Comparison of ENCODE assay signal across 19 mouse cellular contexts in the genomic region with DNA sequence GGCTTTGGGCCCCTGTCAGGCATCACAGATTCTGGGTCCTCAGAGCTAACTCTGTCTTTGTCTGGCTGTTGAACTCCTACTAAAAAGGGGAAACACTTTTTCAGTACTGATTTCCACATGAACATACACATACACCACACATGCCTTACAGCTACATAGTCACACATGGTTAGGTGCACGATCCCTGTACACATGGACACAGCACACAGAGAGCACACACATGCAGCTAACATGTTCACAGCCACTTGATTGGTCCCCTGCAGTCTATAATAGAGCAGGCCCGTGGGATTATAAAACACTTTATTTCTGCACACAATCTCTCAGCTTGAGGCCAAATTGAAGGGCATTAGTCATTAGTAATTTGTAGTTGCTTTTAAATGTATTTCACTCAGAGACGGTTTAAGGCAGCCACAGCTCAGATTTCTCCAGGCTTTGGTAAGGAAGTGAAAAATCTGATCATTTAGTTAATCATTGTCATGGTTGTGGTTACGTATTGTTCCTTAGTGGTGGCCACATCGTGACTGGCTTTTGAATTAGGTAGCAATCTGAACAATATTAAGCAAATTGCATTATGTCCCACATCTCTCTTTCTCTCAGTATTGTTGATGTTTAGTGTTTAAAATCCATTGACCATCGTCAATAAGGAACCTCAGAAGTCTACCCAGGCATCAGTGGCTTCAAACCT. TPM values are rescaled to one million over a fixed set of nuclear protein-coding genes. Genes with fewer than 3 reads are reported as not detected.
A peak's percentile ranks its signal among the peaks of the same experiment; 100 is the strongest.
DNase-seq lines count a peak whose midpoint lies in the region; ATAC-seq and TF ChIP-seq lines count a peak whose summit lies in the region.
"Had no signal": no experiment of that assay in that cellular context is flagged by ENCODE, and none has a peak within 500 bp of the region (broad histone marks: within the 10 kb centered on the region; RNA-seq: fewer than 3 reads in every experiment).

No protein-coding gene starts in this region.

- H3K4me1 ChIP-seq in forebrain, embryonic 11.5 days (replicated peaks; ENCODE audit: control insufficient read depth, insufficient read depth, low read length): peaks cover 5% of the 10 kb centered on the region; the same call in 1 of the 2 replicates
- 0 out of 2 replicates have a peak, but pooled peaks cover 5% of the 10 kb centered on the region for H3K4me1 ChIP-seq in forebrain, embryonic 15.5 days
- H3K4me1 ChIP-seq in hindbrain, postnatal 0 days (ENCODE audit: insufficient read depth, low read length): no peaks in the 10 kb centered on the region
- no peaks in the 10 kb centered on the region for H3K4me1 ChIP-seq in hindbrain, embryonic 11.5 days (replicated peaks; ENCODE audit: control insufficient read depth, insufficient read depth, low read length)
- peaks cover 24% of the 10 kb centered on the region for H3K4me1 ChIP-seq in kidney, embryonic 15.5 days
- H3K4me1 ChIP-seq: embryonic facial prominence, embryonic 15.5 days; limb, embryonic 13.5 days; liver, embryonic 15.5 days had no signal

- no peak overlapping the region for H3K27ac ChIP-seq in forebrain, embryonic 11.5 days (ENCODE audit: low read depth, low read length)
- no peak overlapping the region for H3K27ac ChIP-seq in forebrain, embryonic 15.5 days (replicated peaks)
- H3K27ac ChIP-seq in hindbrain, postnatal 0 days: no peak overlapping the region
- H3K27ac ChIP-seq in hindbrain, embryonic 11.5 days (ENCODE audit: low read depth, low read length): no peak overlapping the region
- peak overlapping the region; percentile 78 for H3K27ac ChIP-seq in kidney, embryonic 15.5 days
- H3K27ac ChIP-seq: embryonic facial prominence, embryonic 15.5 days; limb, embryonic 13.5 days; liver, embryonic 15.5 days had no signal

- no peak overlapping the region for H3K4me2 ChIP-seq in forebrain, embryonic 11.5 days (ENCODE audit: low read depth, low read length, severe bottlenecking)
- H3K4me2 ChIP-seq in forebrain, embryonic 15.5 days (replicated peaks): no peak overlapping the region
- H3K4me2 ChIP-seq in hindbrain, postnatal 0 days (ENCODE audit: low read depth, low read length): no peak overlapping the region
- no peak overlapping the region for H3K4me2 ChIP-seq in hindbrain, embryonic 11.5 days (replicated peaks; ENCODE audit: low read depth, low read length)
- H3K4me2 ChIP-seq in kidney, embryonic 15.5 days: no peak overlapping the region
- H3K4me2 ChIP-seq: embryonic facial prominence, embryonic 15.5 days; limb, embryonic 13.5 days; liver, embryonic 15.5 days had no signal

- no peak overlapping the region for H3K9ac ChIP-seq in forebrain, embryonic 11.5 days (ENCODE audit: low read length)
- no peak overlapping the region for H3K9ac ChIP-seq in forebrain, embryonic 15.5 days (replicated peaks)
- H3K9ac ChIP-seq in hindbrain, postnatal 0 days (replicated peaks; ENCODE audit: low read length): no peak overlapping the region
- H3K9ac ChIP-seq in hindbrain, embryonic 11.5 days (ENCODE audit: low read depth, low read length): no peak overlapping the region
- no peak overlapping the region for H3K9ac ChIP-seq in kidney, embryonic 15.5 days
- H3K9ac ChIP-seq: embryonic facial prominence, embryonic 15.5 days; limb, embryonic 13.5 days; liver, embryonic 15.5 days had no signal

- no peaks in the 10 kb centered on the region for H3K9me3 ChIP-seq in forebrain, embryonic 11.5 days (ENCODE audit: control insufficient read depth, low read length)
- H3K9me3 ChIP-seq in forebrain, embryonic 15.5 days: no peaks in the 10 kb centered on the region
- H3K9me3 ChIP-seq in hindbrain, postnatal 0 days (ENCODE audit: low read length): no peaks in the 10 kb centered on the region
- H3K9me3 ChIP-seq in hindbrain, embryonic 11.5 days (ENCODE audit: control insufficient read depth, low read length): no peaks in the 10 kb centered on the region
- no peaks in the 10 kb centered on the region for H3K9me3 ChIP-seq in kidney, embryonic 15.5 days (replicated peaks)
- H3K9me3 ChIP-seq: embryonic facial prominence, embryonic 15.5 days; limb, embryonic 13.5 days; liver, embryonic 15.5 days had no signal

- TF ChIP-seq CTCF in hindbrain, postnatal 0 days (IDR thresholded peaks at IDR 0.05; ENCODE audit: low read depth): no peak

- ATAC-seq in forebrain, embryonic 11.5 days (replicated peaks; ENCODE audit: low FRiP score): 0 out of 2 replicates have a peak, but pooled peaks have one; percentile 36
- no peak for ATAC-seq in forebrain, embryonic 15.5 days (replicated peaks)
- ATAC-seq in hindbrain, postnatal 0 days: 0 out of 2 replicates have a peak, but pooled peaks have one; percentile 27
- no peak for ATAC-seq in hindbrain, embryonic 11.5 days (ENCODE audit: low FRiP score)
- ATAC-seq in kidney, embryonic 15.5 days (replicated peaks; ENCODE audit: low FRiP score): 0 out of 2 replicates have a peak, but pooled peaks have one; percentile 47

- no peaks in the 10 kb centered on the region for H3K27me3 ChIP-seq in forebrain, embryonic 11.5 days (ENCODE audit: control insufficient read depth, insufficient read depth, low read length)
- no peaks in the 10 kb centered on the region for H3K27me3 ChIP-seq in forebrain, embryonic 15.5 days
- H3K27me3 ChIP-seq in hindbrain, postnatal 0 days (ENCODE audit: insufficient read depth, low read length): no peaks in the 10 kb centered on the region
- H3K27me3 ChIP-seq in hindbrain, embryonic 11.5 days (ENCODE audit: control insufficient read depth, insufficient read depth, low read length): no peaks in the 10 kb centered on the region
- H3K27me3 ChIP-seq in kidney, embryonic 15.5 days: no peaks in the 10 kb centered on the region
- H3K27me3 ChIP-seq: embryonic facial prominence, embryonic 15.5 days; limb, embryonic 13.5 days; liver, embryonic 15.5 days had no signal

- intact Hi-C loops in left cerebral cortex, postnatal 4 days (cut with DNase I): no loop called here

- 58% methylated on average over 6 of the region's 6 CpGs for WGBS in forebrain, embryonic 11.5 days
- 37% methylated on average over 6 of the region's 6 CpGs for whole genome bisulfite sequencing in forebrain, embryonic 15.5 days
- WGBS in hindbrain, postnatal 0 days: 51% methylated on average over 6 of the region's 6 CpGs
- 66% methylated on average over 6 of the region's 6 CpGs for WGBS in hindbrain, embryonic 11.5 days
- 63% methylated on average over 6 of the region's 6 CpGs for WGBS in kidney, embryonic 15.5 days

- H3K36me3 ChIP-seq in forebrain, embryonic 11.5 days (ENCODE audit: control insufficient read depth, insufficient read depth, low read length): no peaks in the 10 kb centered on the region
- no peaks in the 10 kb centered on the region for H3K36me3 ChIP-seq in forebrain, embryonic 15.5 days
- H3K36me3 ChIP-seq in hindbrain, postnatal 0 days (ENCODE audit: insufficient read depth, low read length): no peaks in the 10 kb centered on the region
- H3K36me3 ChIP-seq in hindbrain, embryonic 11.5 days (ENCODE audit: control insufficient read depth, insufficient read depth, low read length): no peaks in the 10 kb centered on the region
- no peaks in the 10 kb centered on the region for H3K36me3 ChIP-seq in kidney, embryonic 15.5 days
- H3K36me3 ChIP-seq: embryonic facial prominence, embryonic 15.5 days; limb, embryonic 13.5 days; liver, embryonic 15.5 days had no signal

- no peak for DNase-seq in forebrain, embryonic 11.5 days (ENCODE audit: low spot score)
- DNase-seq in hindbrain, postnatal 0 days (ENCODE audit: low spot score): no peak
- DNase-seq in hindbrain, embryonic 11.5 days (ENCODE audit: low spot score): no peak
- DNase-seq in Muller cell, postnatal 12 days (ENCODE audit: inconsistent ontology term): peak; percentile 11
- no peak for DNase-seq in left cerebral cortex, postnatal 4 days
- DNase-seq in spleen, adult 12 weeks (ENCODE audit: low spot score): no peak
- DNase-seq: cerebellum, postnatal 14 days; gastrocnemius, postnatal 14 days; heart, postnatal 14 days; lung, postnatal 14 days; spleen, adult 18-20 months; thymus, adult 2 months had no signal

- no peak overlapping the region for H3K4me3 ChIP-seq in forebrain, embryonic 11.5 days (ENCODE audit: low read depth, low read length)
- H3K4me3 ChIP-seq in forebrain, embryonic 15.5 days: no peak overlapping the region
- H3K4me3 ChIP-seq in hindbrain, postnatal 0 days (ENCODE audit: low read length): no peak overlapping the region
- H3K4me3 ChIP-seq in hindbrain, embryonic 11.5 days (ENCODE audit: low read depth, low read length): no peak overlapping the region
- no peak overlapping the region for H3K4me3 ChIP-seq in kidney, embryonic 15.5 days (replicated peaks)
- H3K4me3 ChIP-seq: embryonic facial prominence, embryonic 15.5 days; limb, embryonic 13.5 days; liver, embryonic 15.5 days had no signal

RNA-seq across cellular contexts. Expression of gene Myo3b, which starts 27.6 kb away (rescaled TPM):
- 0.07 TPM in 1 of 2 replicates, not detected in the other for polyA plus RNA-seq in forebrain, embryonic 11.5 days (2014; fragmentation: Nextera tagmentation; extraction: Ambion mirVana)
- polyA plus RNA-seq in forebrain, embryonic 15.5 days (2015; fragmentation: Nextera tagmentation; extraction: Ambion mirVana): 0.22 and 0.24 TPM in 2 replicates
- total RNA-seq in hindbrain, postnatal 0 days (2014; rRNA removed): 0.47 and 0.97 TPM in 2 replicates
- polyA plus RNA-seq in hindbrain, postnatal 0 days (2015; fragmentation: Nextera tagmentation; extraction: Ambion mirVana): 0.09 and 0.16 TPM in 2 replicates
- polyA plus RNA-seq in hindbrain, embryonic 11.5 days (2014; fragmentation: Nextera tagmentation; extraction: Ambion mirVana): 0.07 and 0.09 TPM in 2 replicates
- polyA plus RNA-seq in kidney, embryonic 15.5 days (2015; fragmentation: Nextera tagmentation; extraction: Ambion mirVana): 0.43 and 0.44 TPM in 2 replicates
- total RNA-seq in left cerebral cortex, postnatal 4 days (2021): 1 to 10 TPM; 1.1 to 1.3 TPM
- total RNA-seq: adrenal gland, adult 18-20 months; gastrocnemius, postnatal 14 days; MEL had no signal
- polyA plus RNA-seq: embryonic facial prominence, embryonic 15.5 days; limb, embryonic 13.5 days; liver, embryonic 15.5 days had no signal

Comparison
In these comparisons a context has a peak if more than half of its experiments do, and no peak if none do; other contexts are left out.
1. ATAC-seq: peak in forebrain, embryonic 11.5 days (single experiment), hindbrain, postnatal 0 days (single experiment) and kidney, embryonic 15.5 days (single experiment); none in forebrain, embryonic 15.5 days (single experiment) and hindbrain, embryonic 11.5 days (single experiment).